9 mouse cellular contexts compared by ENCODE assay signal in the genomic region with DNA sequence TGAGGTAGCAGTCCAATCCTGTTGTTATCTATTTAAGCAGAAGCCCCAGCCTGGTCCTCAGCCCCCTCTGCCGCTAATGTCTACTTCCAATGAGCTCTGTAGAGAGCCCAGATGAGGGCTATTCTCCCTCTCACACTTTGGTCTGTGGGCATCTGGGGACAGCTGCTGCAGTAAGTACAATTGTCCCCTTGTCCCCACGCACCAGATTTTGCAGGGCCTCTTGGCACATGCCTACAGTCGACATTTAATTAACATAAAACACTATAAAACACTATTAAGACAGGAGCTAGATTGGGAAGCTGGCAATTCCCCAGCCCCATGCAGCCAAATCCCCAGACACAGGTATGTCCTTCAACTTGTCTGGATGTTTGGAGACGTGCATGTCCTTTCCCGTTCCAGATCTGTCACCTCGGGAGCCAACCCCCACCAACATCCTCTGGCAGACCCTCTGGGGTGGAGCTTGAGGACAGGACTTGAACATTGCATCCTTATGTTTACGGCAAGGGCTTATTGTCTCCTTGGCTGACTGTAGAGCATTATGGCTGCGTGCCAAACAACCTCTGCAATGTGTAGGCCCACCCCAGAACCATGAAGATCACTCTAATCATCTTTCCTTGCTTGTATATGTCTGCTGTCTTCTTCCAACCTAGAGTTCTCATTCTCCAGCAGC.
DNase-seq lines count a peak whose midpoint lies in the region; ATAC-seq and TF ChIP-seq lines count a peak whose summit lies in the region.
"Had no signal": no experiment of that assay in that cellular context is flagged by ENCODE, and none has a peak within 500 bp of the region (broad histone marks: within the 10 kb centered on the region; RNA-seq: fewer than 3 reads in every experiment).

No protein-coding gene starts in this region.

- H3K27me3 ChIP-seq in intestine, embryonic 14.5 days (replicated peaks; ENCODE audit: control insufficient read depth, insufficient read depth, low read length), result no peaks in the 10 kb centered on the region
- no peaks in the 10 kb centered on the region for H3K27me3 ChIP-seq in intestine, embryonic 15.5 days (replicated peaks)
- H3K27me3 ChIP-seq in midbrain, embryonic 13.5 days, result no peaks in the 10 kb centered on the region
- no peaks in the 10 kb centered on the region for H3K27me3 ChIP-seq in liver, postnatal 0 days (ENCODE audit: insufficient read depth, low read length)
- H3K27me3 ChIP-seq: hindbrain, embryonic 15.5 days had no signal

- TF ChIP-seq POLR2A in brain, embryonic 14.5 days (IDR thresholded peaks at IDR 0.05; ENCODE audit: borderline replicate concordance, extremely low read depth, insufficient read depth, insufficient read length, poor library complexity, severe bottlenecking), result no peak

- no peaks in the 10 kb centered on the region for H3K36me3 ChIP-seq in intestine, embryonic 14.5 days (ENCODE audit: control insufficient read depth, insufficient read depth, low read length)
- no peaks in the 10 kb centered on the region for H3K36me3 ChIP-seq in intestine, embryonic 15.5 days
- no peaks in the 10 kb centered on the region for H3K36me3 ChIP-seq in midbrain, embryonic 13.5 days
- H3K36me3 ChIP-seq in liver, postnatal 0 days (replicated peaks; ENCODE audit: insufficient read depth, low read length), result no peaks in the 10 kb centered on the region
- H3K36me3 ChIP-seq: hindbrain, embryonic 15.5 days had no signal

- no peak overlapping the region for H3K4me3 ChIP-seq in intestine, embryonic 14.5 days (ENCODE audit: low read depth, low read length)
- H3K4me3 ChIP-seq in intestine, embryonic 15.5 days (replicated peaks), result no peak overlapping the region
- H3K4me3 ChIP-seq in midbrain, embryonic 13.5 days (replicated peaks), result no peak overlapping the region
- H3K4me3 ChIP-seq in liver, postnatal 0 days (ENCODE audit: low read depth, low read length), result no peak overlapping the region
- H3K4me3 ChIP-seq: hindbrain, embryonic 15.5 days had no signal

- H3K4me2 ChIP-seq in intestine, embryonic 14.5 days (ENCODE audit: low read length), result no peak overlapping the region
- no peak overlapping the region for H3K4me2 ChIP-seq in intestine, embryonic 15.5 days (replicated peaks)
- no peak overlapping the region for H3K4me2 ChIP-seq in midbrain, embryonic 13.5 days (replicated peaks)
- no peak overlapping the region for H3K4me2 ChIP-seq in liver, postnatal 0 days (ENCODE audit: low read depth, low read length)
- H3K4me2 ChIP-seq: hindbrain, embryonic 15.5 days had no signal

- intact Hi-C loops in left cerebral cortex, postnatal 4 days (cut with DNase I), result no loop called here

- no peak for TF ChIP-seq EP300 in liver, postnatal 0 days (IDR thresholded peaks at IDR 0.05; ENCODE audit: low read depth)

- H3K9ac ChIP-seq in intestine, embryonic 14.5 days (ENCODE audit: low read length), result no peak overlapping the region
- no peak overlapping the region for H3K9ac ChIP-seq in intestine, embryonic 15.5 days
- no peak overlapping the region for H3K9ac ChIP-seq in midbrain, embryonic 13.5 days (replicated peaks)
- no peak overlapping the region for H3K9ac ChIP-seq in liver, postnatal 0 days (replicated peaks)
- H3K9ac ChIP-seq: hindbrain, embryonic 15.5 days had no signal

- no peak overlapping the region for H3K27ac ChIP-seq in intestine, embryonic 14.5 days (ENCODE audit: low read depth)
- no peak overlapping the region for H3K27ac ChIP-seq in intestine, embryonic 15.5 days
- H3K27ac ChIP-seq in midbrain, embryonic 13.5 days, result no peak overlapping the region
- no peak overlapping the region for H3K27ac ChIP-seq in liver, postnatal 0 days (ENCODE audit: low read depth)
- H3K27ac ChIP-seq: hindbrain, embryonic 15.5 days; macrophage had no signal

- no peaks in the 10 kb centered on the region for H3K4me1 ChIP-seq in intestine, embryonic 14.5 days (replicated peaks; ENCODE audit: control insufficient read depth, insufficient read depth, low read length)
- no peaks in the 10 kb centered on the region for H3K4me1 ChIP-seq in intestine, embryonic 15.5 days (replicated peaks)
- H3K4me1 ChIP-seq in midbrain, embryonic 13.5 days (replicated peaks), result peaks cover 5% of the 10 kb centered on the region
- H3K4me1 ChIP-seq in liver, postnatal 0 days (ENCODE audit: insufficient read depth), result no peaks in the 10 kb centered on the region
- H3K4me1 ChIP-seq: hindbrain, embryonic 15.5 days had no signal

- TF ChIP-seq CTCF in brain, embryonic 14.5 days (IDR thresholded peaks at IDR 0.05; ENCODE audit: borderline replicate concordance, extremely low read depth, insufficient read depth, insufficient read length), result no peak
- no peak for TF ChIP-seq CTCF in liver, postnatal 0 days (IDR thresholded peaks at IDR 0.05; ENCODE audit: low read depth)

- ATAC-seq in intestine, embryonic 14.5 days (replicated peaks; ENCODE audit: low FRiP score, low TSS enrichment, low read depth), result no peak
- ATAC-seq in intestine, embryonic 15.5 days, result no peak
- no peak for ATAC-seq in midbrain, embryonic 13.5 days
- no peak for ATAC-seq in liver, postnatal 0 days

- H3K9me3 ChIP-seq in intestine, embryonic 14.5 days (ENCODE audit: control insufficient read depth, low read length), result no peaks in the 10 kb centered on the region
- H3K9me3 ChIP-seq in intestine, embryonic 15.5 days, result no peaks in the 10 kb centered on the region
- H3K9me3 ChIP-seq in midbrain, embryonic 13.5 days, result no peaks in the 10 kb centered on the region
- H3K9me3 ChIP-seq in liver, postnatal 0 days (ENCODE audit: low read length), result no peaks in the 10 kb centered on the region
- H3K9me3 ChIP-seq: hindbrain, embryonic 15.5 days had no signal

- WGBS in intestine, embryonic 14.5 days, result 68% methylated on average over 8 of the region's 8 CpGs
- WGBS in intestine, embryonic 15.5 days, result 67% methylated on average over 8 of the region's 8 CpGs
- 81% methylated on average over 8 of the region's 8 CpGs for WGBS in midbrain, embryonic 13.5 days
- 71% methylated on average over 8 of the region's 8 CpGs for WGBS in liver, postnatal 0 days (ENCODE audit: insufficient replicate concordance)

- DNase-seq in intestine, embryonic 14.5 days (ENCODE audit: low spot score), result peak; percentile 52
- peak; percentile 53 for DNase-seq in brain, embryonic 14.5 days (ENCODE audit: low read depth)
- peak; percentile 36 for DNase-seq in heart, adult 8-10 months (ENCODE audit: low spot score)
- DNase-seq in left cerebral cortex, postnatal 4 days, result peak; percentile 26
- DNase-seq in liver, postnatal 0 days, result no peak
